20 mouse cellular contexts compared by ENCODE assay signal in genomic region chr9:34825089-34825400, GRCm38 (mm10).
DNase-seq lines count a peak whose midpoint lies in the region; ATAC-seq and TF ChIP-seq lines count a peak whose summit lies in the region.
"Had no signal": no experiment of that assay in that cellular context is flagged by ENCODE, and none has a peak within 500 bp of the region (broad histone marks: within the 10 kb centered on the region; RNA-seq: fewer than 3 reads in every experiment).

No protein-coding gene starts in this region.

- no peak for TF ChIP-seq EP300 in stomach, postnatal 0 days (optimal IDR thresholded peaks at IDR 0.05)

- H3K27ac ChIP-seq in forebrain, embryonic 14.5 days (ENCODE audit: low read depth, low read length): peak overlapping the region; percentile 6; the same call in 1 of the 2 replicates
- no peak overlapping the region for H3K27ac ChIP-seq in forebrain, embryonic 10.5 days
- H3K27ac ChIP-seq in midbrain, embryonic 12.5 days (replicated peaks): 0 out of 2 replicates have a peak overlapping the region, but pooled peaks have one; percentile 30
- no peak overlapping the region for H3K27ac ChIP-seq in midbrain, embryonic 15.5 days
- H3K27ac ChIP-seq in hindbrain, embryonic 15.5 days (replicated peaks): 0 out of 2 replicates have a peak overlapping the region, but pooled peaks have one; percentile 39
- H3K27ac ChIP-seq in stomach, postnatal 0 days (replicated peaks): no peak overlapping the region
- H3K27ac ChIP-seq: embryonic facial prominence, embryonic 10.5 days; limb, embryonic 15.5 days; liver, embryonic 14.5 days had no signal

- WGBS in forebrain, embryonic 14.5 days: 12% methylated on average over 2 of the region's 2 CpGs
- WGBS in forebrain, embryonic 10.5 days: 23% methylated on average over 2 of the region's 2 CpGs
- WGBS in midbrain, embryonic 12.5 days: 22% methylated on average over 2 of the region's 2 CpGs
- 40% methylated on average over 2 of the region's 2 CpGs for WGBS in midbrain, embryonic 15.5 days
- 30% methylated on average over 2 of the region's 2 CpGs for WGBS in hindbrain, embryonic 15.5 days
- WGBS in stomach, postnatal 0 days: 47% methylated on average over 2 of the region's 2 CpGs

- H3K36me3 ChIP-seq in forebrain, embryonic 14.5 days (ENCODE audit: control insufficient read depth, insufficient read depth, low read length): no peaks in the 10 kb centered on the region
- no peaks in the 10 kb centered on the region for H3K36me3 ChIP-seq in forebrain, embryonic 10.5 days (replicated peaks)
- H3K36me3 ChIP-seq in midbrain, embryonic 12.5 days: no peaks in the 10 kb centered on the region
- H3K36me3 ChIP-seq in midbrain, embryonic 15.5 days (replicated peaks): no peaks in the 10 kb centered on the region
- no peaks in the 10 kb centered on the region for H3K36me3 ChIP-seq in hindbrain, embryonic 15.5 days
- no peaks in the 10 kb centered on the region for H3K36me3 ChIP-seq in stomach, postnatal 0 days (ENCODE audit: control insufficient read depth, insufficient read depth, low read length)
- H3K36me3 ChIP-seq: embryonic facial prominence, embryonic 10.5 days; heart, embryonic 12.5 days; limb, embryonic 15.5 days had no signal

- H3K27me3 ChIP-seq in forebrain, embryonic 14.5 days (replicated peaks; ENCODE audit: control insufficient read depth, insufficient read depth, low read length): no peaks in the 10 kb centered on the region
- H3K27me3 ChIP-seq in forebrain, embryonic 10.5 days (ENCODE audit: poor library complexity, severe bottlenecking): peaks cover 5% of the 10 kb centered on the region; the same call in 1 of the 2 replicates
- no peaks in the 10 kb centered on the region for H3K27me3 ChIP-seq in midbrain, embryonic 12.5 days
- H3K27me3 ChIP-seq in midbrain, embryonic 15.5 days (replicated peaks): no peaks in the 10 kb centered on the region
- H3K27me3 ChIP-seq in hindbrain, embryonic 15.5 days: no peaks in the 10 kb centered on the region
- no peaks in the 10 kb centered on the region for H3K27me3 ChIP-seq in stomach, postnatal 0 days (ENCODE audit: control insufficient read depth, insufficient read depth, low read length)
- H3K27me3 ChIP-seq: heart, embryonic 12.5 days; limb, embryonic 15.5 days; megakaryocyte, embryonic 14.5 days had no signal

- H3K9ac ChIP-seq in forebrain, embryonic 14.5 days (ENCODE audit: low read length): no peak overlapping the region
- H3K9ac ChIP-seq in midbrain, embryonic 12.5 days (replicated peaks): no peak overlapping the region
- no peak overlapping the region for H3K9ac ChIP-seq in midbrain, embryonic 15.5 days
- no peak overlapping the region for H3K9ac ChIP-seq in hindbrain, embryonic 15.5 days
- no peak overlapping the region for H3K9ac ChIP-seq in stomach, postnatal 0 days (ENCODE audit: low read length)
- H3K9ac ChIP-seq: heart, embryonic 12.5 days; limb, embryonic 15.5 days; liver, embryonic 14.5 days; lung, embryonic 14.5 days had no signal

- H3K4me2 ChIP-seq in forebrain, embryonic 14.5 days (ENCODE audit: low read length): no peak overlapping the region
- H3K4me2 ChIP-seq in midbrain, embryonic 12.5 days (replicated peaks): no peak overlapping the region
- no peak overlapping the region for H3K4me2 ChIP-seq in midbrain, embryonic 15.5 days
- H3K4me2 ChIP-seq in hindbrain, embryonic 15.5 days: no peak overlapping the region
- H3K4me2 ChIP-seq in stomach, postnatal 0 days (replicated peaks; ENCODE audit: low read depth): no peak overlapping the region
- H3K4me2 ChIP-seq: heart, embryonic 12.5 days; limb, embryonic 15.5 days; lung, embryonic 14.5 days had no signal

- ATAC-seq in forebrain, embryonic 14.5 days: no peak
- ATAC-seq in midbrain, embryonic 12.5 days (ENCODE audit: low FRiP score, low read depth): no peak
- no peak for ATAC-seq in midbrain, embryonic 15.5 days (replicated peaks)
- ATAC-seq in hindbrain, embryonic 15.5 days (ENCODE audit: low FRiP score, low read depth): peak; percentile 11; the same call in 1 of the 2 replicates
- no peak for ATAC-seq in stomach, postnatal 0 days (ENCODE audit: low FRiP score, low TSS enrichment)
- ATAC-seq: intestine, postnatal 0 days had no signal

- DNase-seq in forebrain, embryonic 14.5 days (ENCODE audit: low spot score): no peak
- no peak for DNase-seq in forebrain, embryonic 10.5 days (ENCODE audit: extremely low spot score, low spot score)
- no peak for DNase-seq in stomach, postnatal 0 days (ENCODE audit: low spot score)
- DNase-seq in right cerebral cortex, postnatal 14 days: no peak
- DNase-seq: adrenal gland, postnatal 36 days; cerebellum, adult 11-12 months; gastrocnemius, postnatal 25 days; heart, adult 18-20 months; heart, postnatal 10 days; left cerebral cortex, postnatal 4 days; lung, embryonic 14.5 days had no signal

- H3K4me3 ChIP-seq in forebrain, embryonic 14.5 days (ENCODE audit: low read depth, low read length): no peak overlapping the region
- no peak overlapping the region for H3K4me3 ChIP-seq in forebrain, embryonic 10.5 days
- no peak overlapping the region for H3K4me3 ChIP-seq in midbrain, embryonic 12.5 days
- no peak overlapping the region for H3K4me3 ChIP-seq in midbrain, embryonic 15.5 days
- H3K4me3 ChIP-seq in hindbrain, embryonic 15.5 days: no peak overlapping the region
- no peak overlapping the region for H3K4me3 ChIP-seq in stomach, postnatal 0 days (ENCODE audit: low read depth, low read length)
- H3K4me3 ChIP-seq: embryonic facial prominence, embryonic 10.5 days; heart, embryonic 12.5 days; limb, embryonic 15.5 days; megakaryocyte, embryonic 14.5 days had no signal

- peaks cover 13% of the 10 kb centered on the region for H3K4me1 ChIP-seq in forebrain, embryonic 14.5 days (ENCODE audit: control insufficient read depth, insufficient read depth, low read length)
- H3K4me1 ChIP-seq in forebrain, embryonic 10.5 days: peaks cover 21% of the 10 kb centered on the region
- peaks cover 19% of the 10 kb centered on the region for H3K4me1 ChIP-seq in midbrain, embryonic 12.5 days
- H3K4me1 ChIP-seq in midbrain, embryonic 15.5 days: peaks cover 23% of the 10 kb centered on the region
- H3K4me1 ChIP-seq in hindbrain, embryonic 15.5 days (replicated peaks): peaks cover 20% of the 10 kb centered on the region
- no peaks in the 10 kb centered on the region for H3K4me1 ChIP-seq in stomach, postnatal 0 days (replicated peaks; ENCODE audit: control insufficient read depth, insufficient read depth)
- H3K4me1 ChIP-seq: heart, embryonic 12.5 days; limb, embryonic 15.5 days; megakaryocyte, embryonic 14.5 days had no signal

- TF ChIP-seq CTCF in stomach, postnatal 0 days (IDR thresholded peaks at IDR 0.05; ENCODE audit: low read depth): no peak

- H3K9me3 ChIP-seq in forebrain, embryonic 14.5 days (replicated peaks; ENCODE audit: control insufficient read depth, low read length): no peaks in the 10 kb centered on the region
- no peaks in the 10 kb centered on the region for H3K9me3 ChIP-seq in forebrain, embryonic 10.5 days
- H3K9me3 ChIP-seq in midbrain, embryonic 12.5 days: no peaks in the 10 kb centered on the region
- H3K9me3 ChIP-seq in midbrain, embryonic 15.5 days: no peaks in the 10 kb centered on the region
- H3K9me3 ChIP-seq in hindbrain, embryonic 15.5 days: no peaks in the 10 kb centered on the region
- no peaks in the 10 kb centered on the region for H3K9me3 ChIP-seq in stomach, postnatal 0 days (ENCODE audit: control insufficient read depth, low read length)
- H3K9me3 ChIP-seq: embryonic facial prominence, embryonic 10.5 days; heart, embryonic 12.5 days; limb, embryonic 15.5 days; megakaryocyte, embryonic 14.5 days had no signal

Comparison
In these comparisons a context has a peak if more than half of its experiments do, and no peak if none do; other contexts are left out.
1. H3K27ac ChIP-seq: peak in forebrain, embryonic 14.5 days (single experiment), midbrain, embryonic 12.5 days (single experiment) and hindbrain, embryonic 15.5 days (single experiment); none in forebrain, embryonic 10.5 days (single experiment), midbrain, embryonic 15.5 days (single experiment) and stomach, postnatal 0 days (single experiment).